Mouse (Mus musculus): ENCODE measurements around the gene Arntl2. TPM values are rescaled to one million over a fixed set of nuclear protein-coding genes. Genes with fewer than 3 reads are reported as not detected.
A peak's percentile ranks its signal among the peaks of the same experiment; 100 is the strongest.
"Not testable (repeated sequence)": the region's sequence is repeated elsewhere in the genome, so short reads cannot be mapped to it uniquely, and the experiment has no call there.

Gene Arntl2
- polyA plus RNA-seq, 1 experiment from 2014 or later, result 8.3 TPM

GRCm38 (mm10) chr6:146760022-146760421 lies 35.8 kb upstream of the Arntl2 start:
- Histone ChIP-seq H3K27ac (no peak overlapping the region), H3K4me3 (replicated peaks) (no peak overlapping the region), H3K4me1 (replicated peaks) (peaks cover 17% of the 10 kb centered on the region), H3K27me3 (no peaks in the 10 kb centered on the region), H3K36me3 (peaks cover 5% of the 10 kb centered on the region; the same call in 1 of the 2 replicates), H3K9me3 (no peaks in the 10 kb centered on the region), H3K9ac (replicated peaks) (no peak overlapping the region), H3K4me2 (no peak overlapping the region)
- 97% methylated on average over 2 of the region's 2 CpGs for whole genome bisulfite sequencing
- ATAC-seq (ENCODE audit: insufficient number of reproducible peaks, insufficient read depth, low FRiP score, low TSS enrichment, low read depth), result no peak

- Histone ChIP-seq H3K9me3 (no peaks in the 10 kb centered on the region), H3K27ac (no peak overlapping the region), H3K27me3 (no peaks in the 10 kb centered on the region), H3K36me3 (peaks cover 5% of the 10 kb centered on the region; the same call in 1 of the 2 replicates), H3K4me1 (replicated peaks) (peaks cover 17% of the 10 kb centered on the region), H3K4me2 (no peak overlapping the region), H3K9ac (replicated peaks) (no peak overlapping the region), H3K4me3 (replicated peaks) (no peak overlapping the region)
- ATAC-seq (ENCODE audit: insufficient number of reproducible peaks, insufficient read depth, low FRiP score, low TSS enrichment, low read depth), result no peak
- 75% methylated on average over 4 of the region's 4 CpGs for WGBS
Observed at GRCm38 (mm10) chr6:146760736-146761135, 35.1 kb upstream of the Arntl2 start.

GRCm38 (mm10) chr6:146762264-146762898 lies 33.5 kb upstream of the Arntl2 start:
- ATAC-seq (ENCODE audit: insufficient number of reproducible peaks, insufficient read depth, low FRiP score, low TSS enrichment, low read depth), result no peak
- H3K36me3 ChIP-seq, result peaks cover 20% of the 10 kb centered on the region
- H3K4me2 ChIP-seq, result no peak overlapping the region
- peaks cover 4% of the 10 kb centered on the region for H3K4me1 ChIP-seq (replicated peaks)
- no peak overlapping the region for H3K27ac ChIP-seq
- 63% methylated on average over 5 of the region's 5 CpGs for WGBS
- H3K9ac ChIP-seq (replicated peaks), result no peak overlapping the region
- no peaks in the 10 kb centered on the region for H3K27me3 ChIP-seq
- no peaks in the 10 kb centered on the region for H3K9me3 ChIP-seq
- H3K4me3 ChIP-seq (replicated peaks), result no peak overlapping the region

GRCm38 (mm10) chr6:146764593-146764992 lies 31.3 kb upstream of the Arntl2 start:
- H3K36me3 ChIP-seq, result peaks cover 40% of the 10 kb centered on the region
- H3K4me3 ChIP-seq (replicated peaks), result no peak overlapping the region
- no peak for ATAC-seq (ENCODE audit: insufficient number of reproducible peaks, insufficient read depth, low FRiP score, low TSS enrichment, low read depth)
- H3K9ac ChIP-seq (replicated peaks), result no peak overlapping the region
- no peaks in the 10 kb centered on the region for H3K27me3 ChIP-seq
- H3K4me1 ChIP-seq (replicated peaks), result peaks cover 2% of the 10 kb centered on the region; the same call in 1 of the 2 replicates
- H3K9me3 ChIP-seq, result no peaks in the 10 kb centered on the region
- H3K27ac ChIP-seq, result no peak overlapping the region
- 30% methylated on average over 2 of the region's 2 CpGs for WGBS
- no peak overlapping the region for H3K4me2 ChIP-seq

- no peak overlapping the region for H3K4me2 ChIP-seq
- H3K4me3 ChIP-seq (replicated peaks), result no peak overlapping the region
- H3K27me3 ChIP-seq, result no peaks in the 10 kb centered on the region
- peaks cover 42% of the 10 kb centered on the region for H3K36me3 ChIP-seq
- H3K9me3 ChIP-seq, result no peaks in the 10 kb centered on the region
- H3K4me1 ChIP-seq (replicated peaks), result peaks cover 9% of the 10 kb centered on the region
- 91% methylated on average over 4 of the region's 4 CpGs for WGBS
- no peak overlapping the region for H3K27ac ChIP-seq
- ATAC-seq (ENCODE audit: insufficient number of reproducible peaks, insufficient read depth, low FRiP score, low TSS enrichment, low read depth), result no peak
- H3K9ac ChIP-seq (replicated peaks), result no peak overlapping the region
Observed at GRCm38 (mm10) chr6:146765270-146765669, 30.6 kb upstream of the Arntl2 start.

GRCm38 (mm10) chr6:146768813-146769404 lies 26.9 kb upstream of the Arntl2 start:
- Histone ChIP-seq H3K4me3 (replicated peaks) (no peak overlapping the region), H3K9me3 (no peaks in the 10 kb centered on the region), H3K27me3 (no peaks in the 10 kb centered on the region), H3K36me3 (peaks cover 68% of the 10 kb centered on the region), H3K4me2 (no peak overlapping the region), H3K4me1 (replicated peaks) (peaks cover 11% of the 10 kb centered on the region), H3K9ac (replicated peaks) (no peak overlapping the region), H3K27ac (no peak overlapping the region)
- no peak for ATAC-seq (ENCODE audit: insufficient number of reproducible peaks, insufficient read depth, low FRiP score, low TSS enrichment, low read depth)
- 93% methylated on average over 10 of the region's 10 CpGs for WGBS

DNA sequence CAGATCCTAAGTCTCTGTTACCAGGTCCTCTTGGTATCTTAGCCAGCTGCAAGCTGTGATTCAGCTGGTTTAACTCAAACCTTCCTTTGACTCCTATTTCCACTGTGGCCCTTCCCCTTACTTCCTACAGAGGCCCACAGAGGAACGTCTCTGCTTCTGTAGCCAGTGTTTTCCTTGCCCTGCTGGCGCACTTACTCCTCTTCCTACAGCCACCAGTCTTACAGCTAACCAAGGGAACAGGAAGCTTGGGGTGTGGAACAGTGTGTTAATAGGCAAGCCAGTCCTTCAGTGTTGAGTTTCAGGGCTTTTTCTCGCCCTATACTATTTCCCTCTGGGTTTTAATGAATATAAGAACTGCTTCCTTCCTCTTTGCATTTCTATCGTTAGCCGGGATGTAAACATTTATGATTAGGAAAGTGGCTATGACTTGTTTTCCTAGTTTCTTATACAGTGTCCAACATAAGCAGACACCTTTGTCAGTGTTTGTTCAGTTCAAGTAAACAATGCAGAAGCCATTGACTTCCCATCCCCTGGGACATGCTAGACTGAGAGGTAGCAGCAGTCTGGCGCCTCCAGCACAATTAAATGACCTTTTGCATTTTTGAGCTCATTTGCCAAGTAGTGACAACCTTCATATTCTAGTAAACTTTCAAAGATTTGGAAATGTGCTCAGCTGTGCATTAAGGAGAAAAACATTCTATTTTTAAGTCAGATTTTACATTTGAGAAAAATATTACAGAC lies 25.7 kb upstream of the Arntl2 start:
- Histone ChIP-seq H3K9me3 (no peaks in the 10 kb centered on the region), H3K9ac (replicated peaks) (no peak overlapping the region), H3K4me1 (replicated peaks) (peaks cover 11% of the 10 kb centered on the region), H3K4me2 (no peak overlapping the region), H3K27ac (peak overlapping the region; percentile 50; the same call in 1 of the 2 replicates), H3K27me3 (no peaks in the 10 kb centered on the region), H3K36me3 (peaks cover 78% of the 10 kb centered on the region), H3K4me3 (replicated peaks) (no peak overlapping the region)
- no peak for ATAC-seq (ENCODE audit: insufficient number of reproducible peaks, insufficient read depth, low FRiP score, low TSS enrichment, low read depth)
- WGBS, result 59% methylated on average over 6 of the region's 6 CpGs

DNA sequence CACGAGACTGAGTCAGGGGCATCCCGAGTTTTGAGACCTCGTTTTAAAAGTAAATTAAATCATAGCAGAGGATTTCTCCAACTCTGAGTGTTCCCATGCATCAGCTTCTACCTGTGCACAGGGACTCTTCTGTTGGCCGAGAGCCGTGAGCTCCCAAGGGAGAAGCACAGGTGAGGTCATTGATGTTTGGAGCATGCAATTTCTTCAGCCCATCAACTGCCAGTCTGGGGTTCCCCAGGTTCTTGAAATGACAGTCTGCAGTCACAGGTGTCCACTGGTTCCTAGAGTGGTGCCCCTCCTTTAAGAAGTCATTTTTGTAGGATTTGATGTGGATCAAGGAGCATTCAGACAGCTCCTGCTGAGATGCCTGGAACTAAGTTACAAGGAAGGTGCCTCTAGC lies 25.0 kb upstream of the Arntl2 start:
- H3K27ac ChIP-seq, result no peak overlapping the region
- no peak overlapping the region for H3K4me2 ChIP-seq
- H3K27me3 ChIP-seq, result no peaks in the 10 kb centered on the region
- H3K36me3 ChIP-seq, result peaks cover 83% of the 10 kb centered on the region
- no peak overlapping the region for H3K4me3 ChIP-seq (replicated peaks)
- H3K9ac ChIP-seq (replicated peaks), result no peak overlapping the region
- no peaks in the 10 kb centered on the region for H3K9me3 ChIP-seq
- peaks cover 11% of the 10 kb centered on the region for H3K4me1 ChIP-seq (replicated peaks)
- WGBS, result 89% methylated on average over 5 of the region's 5 CpGs
- no peak for ATAC-seq (ENCODE audit: insufficient number of reproducible peaks, insufficient read depth, low FRiP score, low TSS enrichment, low read depth)

- not testable (repeated sequence) for H3K27me3 ChIP-seq; H3K9ac ChIP-seq (replicated peaks); H3K27ac ChIP-seq; ATAC-seq (ENCODE audit: insufficient number of reproducible peaks, insufficient read depth, low FRiP score, low TSS enrichment, low read depth); H3K4me2 ChIP-seq; H3K4me1 ChIP-seq (replicated peaks); H3K9me3 ChIP-seq; H3K4me3 ChIP-seq (replicated peaks)
- H3K36me3 ChIP-seq, result peaks cover 53% of the 10 kb centered on the region
- 90% methylated on average over 8 of the region's 8 CpGs for WGBS
Observed at GRCm38 (mm10) chr6:146775864-146776263, 20.0 kb upstream of the Arntl2 start.

DNA sequence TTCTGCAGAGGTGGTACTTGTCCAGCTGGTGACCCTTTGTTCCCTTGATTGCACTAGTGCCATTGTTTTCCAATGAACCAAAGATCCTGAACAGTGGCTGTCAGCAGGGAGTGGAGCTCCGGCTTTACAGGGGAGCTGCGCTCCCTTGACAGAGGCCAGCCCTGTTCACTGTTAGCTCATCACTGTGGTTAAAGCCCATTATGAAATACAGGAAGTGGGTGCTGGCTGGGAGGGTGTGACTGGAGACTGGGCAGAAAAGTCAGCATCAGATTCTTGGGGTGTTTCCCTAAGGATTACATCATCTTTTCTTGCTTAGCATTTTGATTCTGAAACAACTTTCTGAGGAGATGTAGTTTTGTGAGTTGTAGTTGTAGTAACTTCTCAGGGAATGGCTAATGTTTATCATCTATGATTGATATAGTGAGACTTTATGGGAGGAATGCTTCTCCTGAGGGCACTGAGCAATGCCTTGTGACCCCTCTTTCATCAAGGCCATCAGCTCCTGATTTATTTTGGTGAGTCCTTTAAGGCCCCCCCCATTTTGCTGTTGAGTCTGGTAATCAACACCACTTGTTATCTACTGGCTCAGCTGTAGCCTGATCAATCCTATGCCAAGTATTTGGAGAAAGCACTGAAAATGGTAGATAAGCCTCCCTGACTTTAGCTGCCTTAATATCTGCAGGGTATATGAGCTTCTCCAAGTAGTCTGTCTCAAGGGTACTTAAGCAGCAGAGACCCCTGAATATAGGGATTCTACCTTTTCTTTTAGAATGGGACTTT lies 19.1 kb upstream of the Arntl2 start:
- Histone ChIP-seq H3K27me3 (no peaks in the 10 kb centered on the region), H3K4me3 (replicated peaks) (no peak overlapping the region), H3K4me1 (replicated peaks) (no peaks in the 10 kb centered on the region), H3K9ac (replicated peaks) (no peak overlapping the region), H3K36me3 (peaks cover 44% of the 10 kb centered on the region), H3K9me3 (no peaks in the 10 kb centered on the region), H3K27ac (no peak overlapping the region), H3K4me2 (no peak overlapping the region)
- ATAC-seq (ENCODE audit: insufficient number of reproducible peaks, insufficient read depth, low FRiP score, low TSS enrichment, low read depth), result no peak
- 66% methylated on average over 2 of the region's 2 CpGs for WGBS

DNA sequence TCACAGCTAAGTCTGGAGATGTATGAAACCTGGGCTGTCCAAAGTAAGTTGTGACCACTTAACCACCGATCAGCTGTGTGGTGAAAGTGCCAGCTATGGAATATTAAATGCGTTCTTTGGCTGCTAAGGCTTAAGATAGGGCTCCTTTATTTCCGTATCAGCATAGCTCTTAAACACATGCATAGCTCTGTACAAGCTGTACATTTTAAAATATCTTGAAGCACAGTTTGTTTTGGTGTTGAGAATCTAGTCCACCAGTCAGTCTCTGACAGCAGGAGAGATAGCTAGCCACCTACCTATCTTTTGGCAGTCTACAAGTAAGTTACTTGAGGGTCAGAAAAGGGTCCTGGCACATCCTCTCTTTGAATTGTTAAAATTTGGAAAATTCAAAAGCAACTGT lies 17.8 kb upstream of the Arntl2 start:
- no peaks in the 10 kb centered on the region for H3K4me1 ChIP-seq (replicated peaks)
- H3K9ac ChIP-seq (replicated peaks), result no peak overlapping the region
- ATAC-seq (ENCODE audit: insufficient number of reproducible peaks, insufficient read depth, low FRiP score, low TSS enrichment, low read depth), result no peak
- H3K9me3 ChIP-seq, result no peaks in the 10 kb centered on the region
- H3K36me3 ChIP-seq, result peaks cover 35% of the 10 kb centered on the region
- H3K4me2 ChIP-seq, result no peak overlapping the region
- no peak overlapping the region for H3K27ac ChIP-seq
- H3K4me3 ChIP-seq (replicated peaks), result no peak overlapping the region
- 97% methylated on average over 3 of the region's 3 CpGs for WGBS
- no peaks in the 10 kb centered on the region for H3K27me3 ChIP-seq

Measured in limb, embryonic 12.5 days (tissue).